Mouse (Mus musculus): Measurements from ENCODE around the gene Mvb12b. TPM values are rescaled to one million over a fixed set of nuclear protein-coding genes. Genes with fewer than 3 reads are reported as not detected.

Mvb12b gene
- polyA plus RNA-seq, 2 experiments = 6.9 to 8.3 TPM

- DNase-seq (ENCODE audit: low read depth in 3 of 3, low spot score in 3 of 3) (no peak), ATAC-seq (ENCODE audit: insufficient read depth) (no peak)
- Histone ChIP-seq H3K4me1 (replicated peaks; ENCODE audit: control insufficient read depth in 2 of 2, insufficient read depth in 2 of 2, low read length in 1 of 2) (peaks cover 0 to 4% of the 10 kb centered on the region in 2 experiments; a peak in 1 of 4 replicates), H3K9me3 (ENCODE audit: control insufficient read depth, low read length) (peaks cover 9% of the 10 kb centered on the region), H3K27me3 (ENCODE audit: control insufficient read depth, insufficient read depth, low read length) (no peaks in the 10 kb centered on the region), H3K4me3 (ENCODE audit: insufficient read depth in 1 of 2, low read depth in 2 of 2, low read length in 2 of 2) (no peak overlapping the region), H3K27ac (no peak overlapping the region), H3K9ac (replicated peaks) (no peak overlapping the region), H3K4me2 (ENCODE audit: low read depth) (no peak overlapping the region), H3K36me3 (replicated peaks; ENCODE audit: control insufficient read depth, insufficient read depth, low read depth) (no peaks in the 10 kb centered on the region)
- 81% methylated on average over 7 of the region's 7 CpGs for WGBS (ENCODE audit: insufficient replicate concordance)
- TF ChIP-seq CTCF (IDR thresholded peaks at IDR 0.05; ENCODE audit: low read depth) (no peak), EP300 (IDR thresholded peaks at IDR 0.05; ENCODE audit: low read depth) (no peak)
These were observed 104.3 kb downstream of the Mvb12b start for GRCm38 (mm10) chr2:33783419-33783818.

GRCm38 (mm10) chr2:33781655-33782400 is 105.9 kb downstream of the Mvb12b start:
- Histone ChIP-seq H3K9ac (replicated peaks) (no peak overlapping the region), H3K9me3 (ENCODE audit: control insufficient read depth, low read length) (peaks cover 20% of the 10 kb centered on the region), H3K4me3 (ENCODE audit: insufficient read depth in 1 of 2, low read depth in 2 of 2, low read length in 2 of 2) (no peak overlapping the region), H3K36me3 (replicated peaks; ENCODE audit: control insufficient read depth, insufficient read depth, low read depth) (no peaks in the 10 kb centered on the region; the same call in 1 of the 2 replicates), H3K4me2 (ENCODE audit: low read depth) (no peak overlapping the region), H3K4me1 (replicated peaks; ENCODE audit: control insufficient read depth in 2 of 2, insufficient read depth in 2 of 2, low read length in 1 of 2) (peaks cover 0 to 4% of the 10 kb centered on the region in 2 experiments; a peak in 1 of 4 replicates), H3K27ac (no peak overlapping the region), H3K27me3 (ENCODE audit: control insufficient read depth, insufficient read depth, low read length) (no peaks in the 10 kb centered on the region)
- ATAC-seq (ENCODE audit: insufficient read depth) (no peak), DNase-seq (ENCODE audit: low read depth in 3 of 3, low spot score in 3 of 3) (no peak)
- 83% methylated on average over 11 of the region's 11 CpGs for WGBS (ENCODE audit: insufficient replicate concordance)
- TF ChIP-seq CTCF (IDR thresholded peaks at IDR 0.05; ENCODE audit: low read depth) (no peak), EP300 (IDR thresholded peaks at IDR 0.05; ENCODE audit: low read depth) (no peak)

DNA sequence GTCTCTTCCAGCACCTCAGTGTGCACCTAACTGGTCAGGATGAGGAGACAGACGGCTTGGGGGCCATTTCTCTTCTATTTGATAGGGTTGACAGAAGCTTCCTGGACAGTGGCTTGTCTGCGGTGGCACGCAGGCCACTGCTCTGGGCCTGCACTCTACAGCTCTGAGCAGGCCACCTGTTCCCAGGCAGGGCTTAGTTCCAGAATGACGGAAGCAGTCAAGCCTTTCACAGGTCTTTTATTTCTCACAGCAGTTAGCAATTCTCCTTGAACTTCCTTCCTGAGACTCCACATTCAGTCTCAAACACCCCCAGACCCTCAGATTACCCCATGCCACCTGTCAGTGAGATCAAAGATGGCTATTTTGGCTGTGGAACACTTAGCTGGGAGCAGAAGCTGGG is 109.3 kb downstream of the Mvb12b start:
- WGBS (ENCODE audit: insufficient replicate concordance) = 89% methylated on average over 4 of the region's 4 CpGs
- H3K27ac ChIP-seq = no peak overlapping the region
- H3K4me2 ChIP-seq (ENCODE audit: low read depth) = no peak overlapping the region
- H3K9ac ChIP-seq (replicated peaks) = no peak overlapping the region
- H3K9me3 ChIP-seq (ENCODE audit: control insufficient read depth, low read length) = peaks cover 20% of the 10 kb centered on the region
- H3K4me3 ChIP-seq (ENCODE audit: insufficient read depth in 1 of 2, low read depth in 2 of 2, low read length in 2 of 2) = no peak overlapping the region
- ATAC-seq (ENCODE audit: insufficient read depth) = no peak
- no peaks in the 10 kb centered on the region; the same call in 1 of the 2 replicates for H3K36me3 ChIP-seq (replicated peaks; ENCODE audit: control insufficient read depth, insufficient read depth, low read depth)
- H3K4me1 ChIP-seq (replicated peaks; ENCODE audit: control insufficient read depth in 2 of 2, insufficient read depth in 2 of 2, low read length in 1 of 2) = no peaks in the 10 kb centered on the region
- no peak for DNase-seq (ENCODE audit: low read depth in 3 of 3, low spot score in 3 of 3)
- TF ChIP-seq EP300 (IDR thresholded peaks at IDR 0.05; ENCODE audit: low read depth) = no peak
- TF ChIP-seq CTCF (IDR thresholded peaks at IDR 0.05; ENCODE audit: low read depth) = no peak
- H3K27me3 ChIP-seq (ENCODE audit: control insufficient read depth, insufficient read depth, low read length) = no peaks in the 10 kb centered on the region

DNA sequence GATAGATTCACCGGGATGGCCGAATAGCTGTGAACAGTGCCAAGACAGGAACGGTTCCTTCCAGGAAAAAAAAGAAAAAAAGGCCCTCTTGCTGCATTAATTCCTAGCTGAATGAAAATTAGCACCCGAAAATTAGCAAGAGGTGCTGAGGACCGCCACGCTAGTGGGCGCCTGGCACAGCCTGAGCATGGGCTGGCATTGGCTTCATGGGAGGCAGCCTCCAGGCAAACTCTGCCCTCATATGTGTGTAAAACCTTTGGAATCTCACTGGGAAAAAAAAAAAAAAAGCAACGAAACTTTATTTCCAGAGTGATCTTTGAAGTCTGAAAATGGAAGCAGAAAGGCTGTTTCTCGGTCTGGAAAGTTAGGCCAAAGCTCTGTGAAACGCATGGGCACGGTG is 110.7 kb downstream of the Mvb12b start:
- Histone ChIP-seq H3K9ac (replicated peaks) (no peak overlapping the region), H3K4me1 (replicated peaks; ENCODE audit: control insufficient read depth in 2 of 2, insufficient read depth in 2 of 2, low read length in 1 of 2) (no peaks in the 10 kb centered on the region), H3K36me3 (replicated peaks; ENCODE audit: control insufficient read depth, insufficient read depth, low read depth) (no peaks in the 10 kb centered on the region; the same call in 1 of the 2 replicates), H3K9me3 (ENCODE audit: control insufficient read depth, low read length) (peaks cover 20% of the 10 kb centered on the region), H3K27ac (no peak overlapping the region), H3K27me3 (ENCODE audit: control insufficient read depth, insufficient read depth, low read length) (no peaks in the 10 kb centered on the region), H3K4me2 (ENCODE audit: low read depth) (no peak overlapping the region), H3K4me3 (ENCODE audit: insufficient read depth in 1 of 2, low read depth in 2 of 2, low read length in 2 of 2) (no peak overlapping the region)
- TF ChIP-seq CTCF (IDR thresholded peaks at IDR 0.05; ENCODE audit: low read depth) = no peak
- no peak for TF ChIP-seq EP300 (IDR thresholded peaks at IDR 0.05; ENCODE audit: low read depth)
- 89% methylated on average over 11 of the region's 11 CpGs for WGBS (ENCODE audit: insufficient replicate concordance)
- no peak for DNase-seq (ENCODE audit: low read depth in 3 of 3, low spot score in 3 of 3)
- ATAC-seq (ENCODE audit: insufficient read depth) = no peak

DNA sequence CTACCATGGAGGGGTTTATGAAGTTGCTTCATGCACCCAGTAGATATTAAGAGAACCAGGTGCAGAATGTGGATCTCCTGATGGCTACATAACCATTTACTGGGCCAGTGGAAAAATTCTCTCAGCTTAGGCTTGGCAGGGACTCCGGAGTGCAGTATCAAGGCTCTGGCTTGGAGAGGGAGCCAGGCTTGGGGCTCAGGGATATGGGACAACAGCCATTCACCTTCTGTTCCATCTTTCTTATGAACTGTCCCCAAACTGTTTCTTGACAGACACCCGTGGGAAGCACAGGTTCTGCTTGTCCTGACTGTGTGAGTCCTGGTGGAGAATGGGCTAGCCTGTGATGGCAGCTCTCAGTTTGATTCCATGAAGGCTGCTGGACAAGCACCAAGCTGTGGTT is 112.9 kb downstream of the Mvb12b start:
- Histone ChIP-seq H3K4me1 (replicated peaks; ENCODE audit: control insufficient read depth in 2 of 2, insufficient read depth in 2 of 2, low read length in 1 of 2) (no peaks in the 10 kb centered on the region), H3K27ac (no peak overlapping the region), H3K9ac (replicated peaks) (no peak overlapping the region), H3K9me3 (ENCODE audit: control insufficient read depth, low read length) (peaks cover 20% of the 10 kb centered on the region), H3K27me3 (ENCODE audit: control insufficient read depth, insufficient read depth, low read length) (no peaks in the 10 kb centered on the region), H3K4me2 (ENCODE audit: low read depth) (no peak overlapping the region), H3K36me3 (replicated peaks; ENCODE audit: control insufficient read depth, insufficient read depth, low read depth) (no peaks in the 10 kb centered on the region; the same call in 1 of the 2 replicates), H3K4me3 (ENCODE audit: insufficient read depth in 1 of 2, low read depth in 2 of 2, low read length in 2 of 2) (no peak overlapping the region)
- no peak for TF ChIP-seq EP300 (IDR thresholded peaks at IDR 0.05; ENCODE audit: low read depth)
- WGBS (ENCODE audit: insufficient replicate concordance) = 79% methylated on average over 2 of the region's 2 CpGs
- ATAC-seq (ENCODE audit: insufficient read depth) (no peak), DNase-seq (ENCODE audit: low read depth in 3 of 3, low spot score in 3 of 3) (no peak)
